Mouse (Mus musculus) central nervous system, embryonic 11.5 days (tissue): ENCODE measurements around the gene Frmd4a. TPM values are rescaled to one million over a fixed set of nuclear protein-coding genes. Genes with fewer than 3 reads are reported as not detected.

ENCODE experiments used
- polyA plus RNA-seq: library from polyadenylated mRNA; depleted of rRNA; stranded (reverse); fragments of >200 nt; gene quantifications from 2 replicates; pipeline ENCODE4 v1.2.3, GENCODE M21; 2012; rRNA removed

The Frmd4a gene
- 43.3 and 63.9 TPM in 2 replicates for polyA plus RNA-seq

DNA sequence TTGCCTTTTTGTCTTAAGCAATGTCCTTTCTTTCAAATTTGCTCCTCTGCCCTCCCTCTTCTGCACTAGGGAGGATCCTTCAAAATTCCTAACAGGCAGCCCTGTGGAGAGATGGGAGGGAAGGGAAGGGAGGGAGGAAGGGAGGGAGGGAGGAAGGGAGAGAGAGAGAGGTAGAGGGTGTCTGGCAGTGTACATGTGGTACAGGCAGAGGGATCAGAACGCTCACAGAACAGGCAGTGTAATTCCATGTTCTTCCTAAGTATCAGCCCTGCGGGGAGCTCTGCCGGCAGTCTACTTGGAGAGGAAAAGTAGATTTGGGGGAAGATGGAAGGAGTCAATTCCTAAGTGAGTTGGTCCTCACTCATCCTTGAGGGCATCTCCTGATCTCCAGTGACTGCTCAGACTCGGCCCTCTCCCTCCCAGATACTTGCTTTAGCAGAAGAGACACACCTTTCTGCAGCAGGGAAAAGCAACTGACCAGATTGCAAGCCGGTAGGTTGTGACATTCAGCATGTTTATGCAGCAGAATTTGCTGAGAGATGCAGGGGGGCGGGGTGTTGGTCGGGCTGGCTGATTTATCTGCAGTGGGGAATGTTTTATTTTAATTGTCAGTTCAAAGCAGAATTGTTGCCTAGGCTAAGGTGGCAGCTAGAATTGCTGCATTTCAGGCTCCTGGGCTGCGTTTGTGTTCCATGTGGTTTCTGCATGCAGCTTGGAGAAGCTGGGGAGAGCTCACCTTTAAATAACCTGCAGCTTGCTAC lies at the start of gene Frmd4a:
Frmd4a (plus strand) TSS at position 190 of the 761 bp plus-strand sequence.

DNA sequence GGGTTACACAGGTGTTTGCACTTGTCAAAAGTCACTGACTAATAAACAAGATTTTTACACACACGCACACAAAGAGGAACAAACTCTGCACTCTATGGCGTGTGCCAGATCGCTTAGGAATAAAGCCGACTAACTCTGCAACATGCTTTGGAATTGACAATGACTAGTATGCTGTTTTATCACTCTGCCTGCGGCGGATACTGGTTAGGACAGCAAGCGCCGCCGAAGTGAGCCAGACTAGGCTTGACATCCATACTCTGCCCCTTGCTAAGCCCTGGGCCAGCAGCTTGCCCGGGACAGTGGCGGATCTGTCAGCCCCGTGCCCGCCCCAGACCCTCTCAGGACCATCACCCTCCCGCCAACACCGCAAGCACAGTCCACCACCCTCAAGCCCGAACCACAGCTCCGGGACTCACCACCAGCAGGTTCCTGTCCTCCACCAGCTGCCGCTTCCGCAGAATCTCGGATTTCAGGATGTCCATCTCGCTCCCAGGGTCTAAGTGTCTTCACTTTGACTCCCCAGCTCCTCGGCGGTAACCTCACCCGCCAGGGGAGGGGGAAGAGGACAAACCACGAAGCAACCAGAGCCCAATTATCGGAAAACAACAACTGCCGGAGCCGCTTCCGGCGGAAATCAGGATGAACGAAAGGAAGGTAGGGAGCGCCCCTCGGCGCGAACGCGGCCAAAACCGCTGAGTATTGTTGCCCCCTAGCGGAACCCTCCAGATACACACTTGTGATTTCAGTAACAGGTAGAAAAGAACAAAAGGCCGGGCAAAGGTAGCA lies 634.2 kb downstream of the Frmd4a start, which contains the start of gene Prpf18:
Prpf18 (minus strand) TSS at position 614 of the 786 bp plus-strand sequence.

